Mouse (Mus musculus): ENCODE results near the gene Zbtb3.

GRCm38 (mm10) chr19:8838041-8838730, 35.8 kb downstream of the Zbtb3 start:
- TF ChIP-seq CTCF (IDR thresholded peaks at IDR 0.05; ENCODE audit: control insufficient read depth, insufficient read depth, low read length) (no peak), POLR2A (IDR thresholded peaks at IDR 0.05; ENCODE audit: borderline replicate concordance, control insufficient read depth, low read depth, low read length) (no peak)

Measured in bone marrow, adult 2 months (tissue).